Mouse (Mus musculus): Measurements from ENCODE around the gene Gda.

Gda gene

GRCm38 (mm10) chr19:21441787-21442186 lies 31.5 kb downstream of the Gda start:
- DNase-seq = no peak

GRCm38 (mm10) chr19:21440841-21441240 lies 32.4 kb downstream of the Gda start:
- DNase-seq = no peak

- no peak for DNase-seq
Observed at GRCm38 (mm10) chr19:21439141-21439737, 34.0 kb downstream of the Gda start.

GRCm38 (mm10) chr19:21436566-21436965 lies 36.7 kb downstream of the Gda start:
- DNase-seq = no peak

- DNase-seq = no peak
Observed at GRCm38 (mm10) chr19:21433348-21433747, 39.9 kb downstream of the Gda start.

GRCm38 (mm10) chr19:21432879-21433278 lies 40.4 kb downstream of the Gda start:
- DNase-seq = no peak

- no peak for DNase-seq
Observed at GRCm38 (mm10) chr19:21432286-21432685, 41.0 kb downstream of the Gda start.

GRCm38 (mm10) chr19:21425391-21425790 lies 47.9 kb downstream of the Gda start:
- no peak for DNase-seq

- no peak for DNase-seq
Observed at GRCm38 (mm10) chr19:21423731-21424130, 49.5 kb downstream of the Gda start.

GRCm38 (mm10) chr19:21418418-21418817 lies 54.8 kb downstream of the Gda start:
- DNase-seq = no peak

GRCm38 (mm10) chr19:21415377-21415776 lies 57.9 kb downstream of the Gda start:
- DNase-seq = no peak

- no peak for DNase-seq
Observed at GRCm38 (mm10) chr19:21409178-21409577, 64.1 kb downstream of the Gda start.

GRCm38 (mm10) chr19:21407363-21407762 lies 65.9 kb downstream of the Gda start:
- no peak for DNase-seq

GRCm38 (mm10) chr19:21397994-21398393 lies 75.3 kb downstream of the Gda start:
- DNase-seq = no peak

- DNase-seq = no peak
Observed at GRCm38 (mm10) chr19:21396364-21396763, 76.9 kb downstream of the Gda start.

- no peak for DNase-seq
Observed at GRCm38 (mm10) chr19:21390904-21391303, 82.3 kb downstream of the Gda start.

GRCm38 (mm10) chr19:21386842-21387241 lies 86.4 kb downstream of the Gda start:
- DNase-seq = no peak

GRCm38 (mm10) chr19:21384231-21384630 lies 89.0 kb downstream of the Gda start:
- DNase-seq = no peak

- no peak for DNase-seq
Observed at GRCm38 (mm10) chr19:21383491-21384226, 89.6 kb downstream of the Gda start.

- no peak for DNase-seq
Observed at GRCm38 (mm10) chr19:21381696-21382095, 91.5 kb downstream of the Gda start.

GRCm38 (mm10) chr19:21379195-21379594 lies 94.0 kb downstream of the Gda start:
- no peak for DNase-seq

- no peak for DNase-seq
Observed at GRCm38 (mm10) chr19:21376445-21377218, 96.6 kb downstream of the Gda start.

- DNase-seq = peak; percentile 78
Observed at GRCm38 (mm10) chr19:21373073-21373755, 100.0 kb downstream of the Gda start.

Data from embryo, embryonic 11 days (tissue).